Mouse (Mus musculus): ENCODE data around the gene Cttn.

The Cttn gene

GRCm38 (mm10) chr7:144470545-144471059, at the start of gene Cttn:
Gene Cttn, minus strand, starts transcription at chr7:144471009.
- in situ Hi-C loops (cut with MboI; ENCODE audit: unreplicated experiment in 2 of 2) = no loop called here

- in situ Hi-C loops (cut with MboI; ENCODE audit: unreplicated experiment in 2 of 2) = no loop called here
Measured at GRCm38 (mm10) chr7:144519852-144520251, 49.0 kb upstream of the Cttn start.

- in situ Hi-C loops (cut with MboI; ENCODE audit: unreplicated experiment in 2 of 2) = no loop called here
Measured at GRCm38 (mm10) chr7:144516711-144517110, 45.9 kb upstream of the Cttn start.

GRCm38 (mm10) chr7:144509090-144509489, 38.3 kb upstream of the Cttn start:
- in situ Hi-C loops (cut with MboI; ENCODE audit: unreplicated experiment in 2 of 2) = no loop called here

GRCm38 (mm10) chr7:144506807-144507206, 36.0 kb upstream of the Cttn start:
- in situ Hi-C loops (cut with MboI; ENCODE audit: unreplicated experiment in 2 of 2) = no loop called here

- in situ Hi-C loops (cut with MboI; ENCODE audit: unreplicated experiment in 2 of 2) = no loop called here
Measured at GRCm38 (mm10) chr7:144503959-144504358, 33.1 kb upstream of the Cttn start.

- in situ Hi-C loops (cut with MboI; ENCODE audit: unreplicated experiment in 2 of 2) = no loop called here
Measured at GRCm38 (mm10) chr7:144492931-144493330, 22.1 kb upstream of the Cttn start.

GRCm38 (mm10) chr7:144490201-144490873, 19.5 kb upstream of the Cttn start:
- in situ Hi-C loops (cut with MboI; ENCODE audit: unreplicated experiment in 2 of 2) = no loop called here

GRCm38 (mm10) chr7:144489067-144489774, 18.4 kb upstream of the Cttn start:
- in situ Hi-C loops (cut with MboI; ENCODE audit: unreplicated experiment in 2 of 2) = no loop called here

- in situ Hi-C loops (cut with MboI; ENCODE audit: unreplicated experiment in 2 of 2) = no loop called here
Measured at GRCm38 (mm10) chr7:144480314-144480713, 9.5 kb upstream of the Cttn start.

GRCm38 (mm10) chr7:144479569-144479968, 8.8 kb upstream of the Cttn start:
- in situ Hi-C loops (cut with MboI; ENCODE audit: unreplicated experiment in 2 of 2) = no loop called here

GRCm38 (mm10) chr7:144475741-144476140, 4.9 kb upstream of the Cttn start:
- in situ Hi-C loops (cut with MboI; ENCODE audit: unreplicated experiment in 2 of 2) = no loop called here

- in situ Hi-C loops (cut with MboI; ENCODE audit: unreplicated experiment in 2 of 2) = no loop called here
Measured at GRCm38 (mm10) chr7:144473486-144473885, 2.7 kb upstream of the Cttn start.

- in situ Hi-C loops (cut with MboI; ENCODE audit: unreplicated experiment in 2 of 2) = no loop called here
Measured at GRCm38 (mm10) chr7:144471103-144471502, 294 bp upstream of the Cttn start.

- in situ Hi-C loops (cut with MboI; ENCODE audit: unreplicated experiment in 2 of 2) = no loop called here
Measured at GRCm38 (mm10) chr7:144469908-144470544, 783 bp downstream of the Cttn start.

- in situ Hi-C loops (cut with MboI; ENCODE audit: unreplicated experiment in 2 of 2) = no loop called here
Measured at GRCm38 (mm10) chr7:144469181-144469641, 1.6 kb downstream of the Cttn start.

- in situ Hi-C loops (cut with MboI; ENCODE audit: unreplicated experiment in 2 of 2) = no loop called here
Measured at GRCm38 (mm10) chr7:144468741-144469140, 2.1 kb downstream of the Cttn start.

- in situ Hi-C loops (cut with MboI; ENCODE audit: unreplicated experiment in 2 of 2) = no loop called here
Measured at GRCm38 (mm10) chr7:144462577-144462976, 8.2 kb downstream of the Cttn start.

GRCm38 (mm10) chr7:144461246-144461902, 9.4 kb downstream of the Cttn start:
- in situ Hi-C loops (cut with MboI; ENCODE audit: unreplicated experiment in 2 of 2) = no loop called here

- in situ Hi-C loops (cut with MboI; ENCODE audit: unreplicated experiment in 2 of 2) = no loop called here
Measured at GRCm38 (mm10) chr7:144458881-144459280, 11.9 kb downstream of the Cttn start.

- in situ Hi-C loops (cut with MboI; ENCODE audit: unreplicated experiment in 2 of 2) = no loop called here
Measured at GRCm38 (mm10) chr7:144450661-144451060, 20.1 kb downstream of the Cttn start.
